Mouse (Mus musculus): ENCODE measurements around the gene St6gal1. TPM values are rescaled to one million over a fixed set of nuclear protein-coding genes. Genes with fewer than 3 reads are reported as not detected.

The St6gal1 gene
- polyA plus RNA-seq, 1 experiment from 2014 or later = 25.9 TPM

DNA sequence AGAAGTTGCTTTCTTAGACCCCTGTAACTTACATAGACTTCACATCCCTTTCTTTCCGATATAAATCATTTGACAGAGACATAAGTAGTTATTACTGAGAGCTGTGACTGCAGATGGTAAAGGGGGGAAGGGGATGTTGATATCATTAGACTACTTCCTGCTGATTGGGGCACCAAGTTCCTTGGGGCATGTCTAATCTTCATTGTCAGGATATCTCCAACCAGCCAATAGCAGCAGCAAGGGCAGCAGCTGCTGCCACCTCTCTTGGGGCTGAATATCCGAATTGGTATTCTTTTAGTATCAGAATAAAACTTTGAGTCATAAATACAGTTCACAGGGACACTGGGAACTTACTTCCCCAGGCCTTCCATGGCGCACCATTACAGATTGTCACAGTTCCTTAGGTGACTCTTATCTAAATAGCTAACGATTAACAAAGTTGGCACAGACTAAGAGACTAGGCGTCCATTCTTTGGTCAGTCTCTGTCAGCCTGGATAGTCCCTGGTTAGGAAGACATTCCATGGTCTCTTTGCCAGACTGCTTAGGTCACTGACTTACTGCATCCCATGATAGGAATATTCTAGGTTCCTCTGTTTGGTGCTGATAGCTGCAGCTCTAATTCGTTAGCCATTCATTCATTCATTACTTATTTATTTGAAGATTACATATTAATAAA, 109.5 kb downstream of the St6gal1 start:
- H3K36me3 ChIP-seq (ENCODE audit: insufficient read depth, low read length) = peaks cover 5% of the 10 kb centered on the region; the same call in 1 of the 2 replicates
- 76% methylated on average over 6 of the region's 6 CpGs for WGBS
- 0 out of 2 replicates have a peak, but pooled peaks have one; percentile 15 for ATAC-seq (ENCODE audit: low FRiP score, low TSS enrichment)
- peak overlapping the region; percentile 18; the same call in 1 of the 2 replicates for H3K27ac ChIP-seq (ENCODE audit: low read length)
- H3K27me3 ChIP-seq (ENCODE audit: insufficient read depth, low read length) = no peaks in the 10 kb centered on the region
- no peak overlapping the region for H3K9ac ChIP-seq (replicated peaks; ENCODE audit: low read length)
- 0 out of 2 replicates have a peak, but pooled peaks cover 5% of the 10 kb centered on the region for H3K9me3 ChIP-seq (ENCODE audit: low read length)
- H3K4me2 ChIP-seq (replicated peaks; ENCODE audit: low read depth, low read length) = no peak overlapping the region
- H3K4me1 ChIP-seq (ENCODE audit: insufficient read depth, low read length) = peaks cover 12% of the 10 kb centered on the region
- no peak overlapping the region for H3K4me3 ChIP-seq (ENCODE audit: low read length)

DNA sequence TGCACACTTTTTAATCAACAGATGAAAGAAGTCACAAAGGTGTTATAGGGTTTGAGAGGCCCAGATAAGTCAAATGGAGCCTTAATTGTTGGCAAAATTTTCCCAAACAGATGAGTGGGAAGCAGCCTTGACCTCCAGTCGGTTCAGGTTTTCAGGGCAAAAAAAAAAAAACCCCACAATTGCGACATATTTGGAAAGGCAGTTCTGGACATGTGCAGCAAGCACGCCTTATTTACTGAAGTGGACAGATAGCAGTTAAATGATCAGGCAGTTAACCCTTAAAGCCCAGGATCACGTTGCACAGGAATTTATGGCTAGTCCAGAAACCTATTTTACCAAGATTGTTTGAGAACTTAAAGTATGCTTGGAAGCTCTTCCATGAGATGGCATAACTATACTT, 112.8 kb downstream of the St6gal1 start:
- H3K27me3 ChIP-seq (ENCODE audit: insufficient read depth, low read length) = no peaks in the 10 kb centered on the region
- WGBS = 31% methylated on average over 4 of the region's 4 CpGs
- H3K4me1 ChIP-seq (ENCODE audit: insufficient read depth, low read length) = peaks cover 10% of the 10 kb centered on the region
- 0 out of 2 replicates have a peak, but pooled peaks cover 5% of the 10 kb centered on the region for H3K9me3 ChIP-seq (ENCODE audit: low read length)
- no peak overlapping the region for H3K9ac ChIP-seq (replicated peaks; ENCODE audit: low read length)
- no peak for ATAC-seq (ENCODE audit: low FRiP score, low TSS enrichment)
- H3K36me3 ChIP-seq (ENCODE audit: insufficient read depth, low read length) = peaks cover 18% of the 10 kb centered on the region; the same call in 1 of the 2 replicates
- H3K4me3 ChIP-seq (ENCODE audit: low read length) = no peak overlapping the region
- H3K4me2 ChIP-seq (replicated peaks; ENCODE audit: low read depth, low read length) = no peak overlapping the region
- no peak overlapping the region for H3K27ac ChIP-seq (ENCODE audit: low read length)

DNA sequence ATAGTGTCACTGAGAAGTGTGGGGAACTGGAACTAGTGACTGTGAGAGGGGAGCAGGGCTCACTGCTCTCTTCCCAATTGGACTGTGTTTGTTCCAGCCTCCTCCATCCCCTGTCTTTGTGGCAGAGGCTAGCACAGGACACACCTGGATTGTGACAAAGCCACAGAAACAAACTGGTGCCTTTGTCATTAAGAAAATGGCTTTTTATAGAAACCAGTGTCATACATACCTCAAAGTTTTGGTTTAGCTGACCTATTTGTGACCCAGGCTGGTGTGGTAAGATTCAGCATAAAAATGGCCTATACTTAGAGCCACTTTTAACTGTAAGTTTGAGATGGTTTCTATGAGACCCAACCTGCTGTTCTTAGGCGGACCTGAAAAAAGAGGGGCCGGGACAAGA, 116.7 kb downstream of the St6gal1 start:
- Histone ChIP-seq H3K4me3 (ENCODE audit: low read length) (no peak overlapping the region), H3K36me3 (ENCODE audit: insufficient read depth, low read length) (peaks cover 18% of the 10 kb centered on the region; the same call in 1 of the 2 replicates), H3K27me3 (ENCODE audit: insufficient read depth, low read length) (no peaks in the 10 kb centered on the region), H3K27ac (ENCODE audit: low read length) (no peak overlapping the region), H3K4me2 (replicated peaks; ENCODE audit: low read depth, low read length) (no peak overlapping the region), H3K4me1 (ENCODE audit: insufficient read depth, low read length) (no peaks in the 10 kb centered on the region), H3K9ac (replicated peaks; ENCODE audit: low read length) (no peak overlapping the region), H3K9me3 (ENCODE audit: low read length) (0 out of 2 replicates have a peak, but pooled peaks cover 5% of the 10 kb centered on the region)
- no peak for ATAC-seq (ENCODE audit: low FRiP score, low TSS enrichment)
- 98% methylated on average over 2 of the region's 2 CpGs for WGBS

DNA sequence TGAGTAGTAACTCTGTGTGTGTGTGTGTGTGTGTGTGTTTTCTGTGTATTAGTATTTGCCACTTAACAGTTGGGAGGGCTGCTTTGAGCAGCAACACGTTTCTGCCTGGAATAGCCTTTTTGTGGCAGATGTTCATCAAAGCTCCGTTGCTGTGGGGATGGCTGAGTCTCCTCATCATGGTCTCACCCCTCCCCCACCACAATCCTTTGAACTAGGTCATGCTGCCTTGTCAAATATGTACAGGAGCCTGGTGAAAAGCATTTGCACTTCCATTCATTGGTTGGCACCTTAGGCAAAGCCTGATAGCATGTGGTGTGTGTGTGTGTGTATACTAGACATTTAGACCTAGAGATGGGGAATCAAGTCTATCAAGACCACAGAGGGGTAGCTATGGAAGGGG, 126.3 kb downstream of the St6gal1 start:
- Histone ChIP-seq H3K4me2 (replicated peaks; ENCODE audit: low read depth, low read length) (no peak overlapping the region), H3K9me3 (ENCODE audit: low read length) (no peaks in the 10 kb centered on the region), H3K36me3 (ENCODE audit: insufficient read depth, low read length) (0 out of 2 replicates have a peak, but pooled peaks cover 5% of the 10 kb centered on the region), H3K27ac (ENCODE audit: low read length) (no peak overlapping the region), H3K4me1 (ENCODE audit: insufficient read depth, low read length) (0 out of 2 replicates have a peak, but pooled peaks cover 3% of the 10 kb centered on the region), H3K4me3 (ENCODE audit: low read length) (no peak overlapping the region), H3K9ac (replicated peaks; ENCODE audit: low read length) (no peak overlapping the region), H3K27me3 (ENCODE audit: insufficient read depth, low read length) (no peaks in the 10 kb centered on the region)
- no peak for ATAC-seq (ENCODE audit: low FRiP score, low TSS enrichment)
- whole genome bisulfite sequencing = 6% methylated on average over 2 of the region's 2 CpGs

DNA sequence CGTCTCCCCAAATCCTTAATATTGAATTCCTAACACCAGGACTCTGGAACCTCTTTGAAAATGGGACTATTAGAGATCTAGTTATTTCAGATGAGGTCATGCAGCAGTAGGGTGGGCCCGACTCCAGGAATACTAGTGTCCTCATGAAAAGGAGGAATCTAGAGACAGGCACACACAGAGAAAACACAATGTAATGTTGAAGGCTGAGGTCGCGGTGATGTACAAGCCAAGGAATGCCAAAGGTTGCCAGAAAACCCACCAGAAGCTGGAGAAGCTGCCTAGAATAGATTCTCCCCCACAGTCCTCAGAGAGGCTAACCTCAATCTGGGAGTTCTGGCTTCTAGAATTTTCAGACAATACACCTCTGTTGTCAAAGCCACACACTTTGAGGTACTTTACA, 136.5 kb downstream of the St6gal1 start:
- H3K4me2 ChIP-seq (replicated peaks; ENCODE audit: low read depth, low read length) = no peak overlapping the region
- no peaks in the 10 kb centered on the region for H3K4me1 ChIP-seq (ENCODE audit: insufficient read depth, low read length)
- no peak overlapping the region for H3K27ac ChIP-seq (ENCODE audit: low read length)
- peaks cover 14% of the 10 kb centered on the region for H3K36me3 ChIP-seq (ENCODE audit: insufficient read depth, low read length)
- H3K9me3 ChIP-seq (ENCODE audit: low read length) = no peaks in the 10 kb centered on the region
- no peak overlapping the region for H3K4me3 ChIP-seq (ENCODE audit: low read length)
- no peak overlapping the region for H3K9ac ChIP-seq (replicated peaks; ENCODE audit: low read length)
- no peak for ATAC-seq (ENCODE audit: low FRiP score, low TSS enrichment)
- WGBS = 88% methylated on average over 4 of the region's 4 CpGs
- no peaks in the 10 kb centered on the region for H3K27me3 ChIP-seq (ENCODE audit: insufficient read depth, low read length)

DNA sequence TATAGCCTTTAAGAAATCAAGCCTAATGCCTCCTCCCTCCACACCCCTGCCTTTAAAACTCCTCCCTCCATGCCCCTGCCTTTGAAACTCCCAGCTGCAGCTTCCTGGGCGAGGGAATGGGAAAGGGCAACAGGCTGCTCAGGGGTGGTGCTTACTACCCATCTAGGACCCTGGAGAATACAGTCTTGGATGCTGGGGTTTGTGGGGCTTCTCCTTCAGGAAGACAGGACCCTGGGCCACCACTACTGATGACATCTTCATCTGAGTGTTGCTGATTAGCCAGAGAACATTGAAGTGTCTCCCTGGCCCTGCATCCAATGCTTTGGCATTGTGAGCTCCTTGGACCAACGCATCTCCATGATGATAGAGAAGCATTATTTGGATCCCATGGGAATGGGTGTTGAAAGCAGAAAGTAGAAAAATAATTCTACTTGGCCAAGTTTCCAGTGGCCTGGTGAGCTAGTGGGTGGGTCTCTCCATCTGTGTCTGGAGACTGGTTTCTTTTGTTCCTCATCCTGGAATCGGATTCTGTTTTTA, 137.0 kb downstream of the St6gal1 start:
- ATAC-seq (ENCODE audit: low FRiP score, low TSS enrichment) = no peak
- WGBS = 74% methylated on average over 3 of the region's 3 CpGs
- H3K27me3 ChIP-seq (ENCODE audit: insufficient read depth, low read length) = no peaks in the 10 kb centered on the region

DNA sequence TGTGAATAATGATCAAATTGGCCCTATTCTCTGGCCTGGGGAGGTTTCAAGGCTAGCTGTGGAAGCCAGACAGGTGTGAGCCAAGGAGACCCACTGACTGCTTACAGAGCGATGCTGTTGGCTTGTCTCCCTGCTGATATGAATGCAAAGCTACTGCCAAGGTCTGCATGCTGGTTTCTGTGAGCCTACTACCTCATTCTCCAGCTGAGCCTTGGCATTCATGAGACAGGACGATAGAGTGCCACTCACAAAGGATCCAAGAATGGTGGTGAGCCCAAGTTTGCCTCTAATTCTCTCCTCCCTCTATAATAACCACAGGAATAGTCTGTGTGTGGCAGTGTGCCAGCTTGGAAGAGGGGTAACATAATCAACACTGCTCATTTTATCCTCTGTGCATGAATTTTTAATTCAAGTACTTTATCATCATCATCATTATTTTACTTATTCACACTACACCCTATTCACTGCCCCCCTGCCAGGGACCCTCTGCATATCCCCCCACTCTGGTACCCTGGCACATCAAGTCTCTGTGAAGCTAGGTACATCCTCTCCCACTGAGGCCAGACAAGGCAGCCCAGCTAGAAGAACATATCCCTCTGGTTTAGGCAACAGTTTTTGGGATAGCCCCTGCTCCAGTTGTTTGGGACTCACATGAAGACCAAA, 139.9 kb downstream of the St6gal1 start:
- no peak for ATAC-seq (ENCODE audit: low FRiP score, low TSS enrichment)
- H3K9me3 ChIP-seq (ENCODE audit: low read length) = no peaks in the 10 kb centered on the region
- WGBS = 89% methylated on average over 2 of the region's 2 CpGs
- no peak overlapping the region for H3K4me3 ChIP-seq (ENCODE audit: low read length)
- H3K27ac ChIP-seq (ENCODE audit: low read length) = no peak overlapping the region
- no peaks in the 10 kb centered on the region for H3K4me1 ChIP-seq (ENCODE audit: insufficient read depth, low read length)
- 0 out of 2 replicates have a peak, but pooled peaks cover 2% of the 10 kb centered on the region for H3K36me3 ChIP-seq (ENCODE audit: insufficient read depth, low read length)
- no peaks in the 10 kb centered on the region for H3K27me3 ChIP-seq (ENCODE audit: insufficient read depth, low read length)
- no peak overlapping the region for H3K4me2 ChIP-seq (replicated peaks; ENCODE audit: low read depth, low read length)
- no peak overlapping the region for H3K9ac ChIP-seq (replicated peaks; ENCODE audit: low read length)

More for the DNA sequence above, 137.0 kb downstream of the St6gal1 start:
- H3K9me3 ChIP-seq (ENCODE audit: low read length) = no peaks in the 10 kb centered on the region
- H3K4me2 ChIP-seq (replicated peaks; ENCODE audit: low read depth, low read length) = no peak overlapping the region
- no peak overlapping the region for H3K9ac ChIP-seq (replicated peaks; ENCODE audit: low read length)
- H3K4me3 ChIP-seq (ENCODE audit: low read length) = no peak overlapping the region
- no peaks in the 10 kb centered on the region for H3K4me1 ChIP-seq (ENCODE audit: insufficient read depth, low read length)
- no peak overlapping the region for H3K27ac ChIP-seq (ENCODE audit: low read length)
- H3K36me3 ChIP-seq (ENCODE audit: insufficient read depth, low read length) = peaks cover 10% of the 10 kb centered on the region

DNA sequence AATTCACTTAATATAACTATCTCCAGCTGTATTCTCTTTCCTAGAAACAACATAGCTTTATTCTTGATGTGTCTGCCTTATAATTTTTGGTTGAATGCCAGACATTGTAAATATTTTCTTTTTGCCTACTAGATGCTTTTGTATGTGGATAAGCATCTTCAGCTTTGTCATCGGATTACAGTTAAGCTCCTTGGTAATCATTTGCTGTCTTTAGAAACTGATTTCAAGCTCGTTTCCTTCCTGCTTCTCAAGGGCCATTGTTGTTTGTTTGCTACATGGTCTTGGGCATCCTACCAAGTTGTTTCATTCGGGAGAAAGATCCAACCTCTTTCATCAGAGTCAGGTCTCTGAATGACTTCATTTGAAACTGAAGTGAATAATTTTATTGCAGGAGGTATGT, 144.6 kb downstream of the St6gal1 start:
- H3K9me3 ChIP-seq (ENCODE audit: low read length) = no peaks in the 10 kb centered on the region
- H3K36me3 ChIP-seq (ENCODE audit: insufficient read depth, low read length) = no peaks in the 10 kb centered on the region
- WGBS = 66% methylated on average over 3 of the region's 3 CpGs
- no peak overlapping the region for H3K9ac ChIP-seq (replicated peaks; ENCODE audit: low read length)
- no peaks in the 10 kb centered on the region for H3K27me3 ChIP-seq (ENCODE audit: insufficient read depth, low read length)
- no peak for ATAC-seq (ENCODE audit: low FRiP score, low TSS enrichment)
- no peaks in the 10 kb centered on the region for H3K4me1 ChIP-seq (ENCODE audit: insufficient read depth, low read length)
- H3K4me2 ChIP-seq (replicated peaks; ENCODE audit: low read depth, low read length) = no peak overlapping the region
- H3K27ac ChIP-seq (ENCODE audit: low read length) = no peak overlapping the region
- H3K4me3 ChIP-seq (ENCODE audit: low read length) = no peak overlapping the region

DNA sequence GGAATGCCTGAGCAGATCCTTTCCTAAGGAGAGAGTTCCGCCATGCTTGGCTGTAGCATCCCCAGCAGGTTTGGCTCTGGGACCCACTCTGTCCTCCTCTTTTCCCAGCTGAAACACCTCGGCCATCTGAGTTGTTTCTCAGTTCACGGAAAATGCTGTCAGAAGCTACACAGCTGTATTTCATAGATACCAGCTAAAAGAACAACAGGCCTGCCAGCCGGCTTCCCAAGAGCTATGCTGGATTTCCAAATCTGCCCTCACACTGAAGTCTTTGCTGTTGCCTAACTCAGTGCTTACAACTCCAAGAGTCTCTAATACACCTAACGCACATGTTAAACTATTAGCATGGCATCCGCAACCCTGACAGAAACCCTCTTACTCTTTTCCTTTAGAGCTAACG, 146.2 kb downstream of the St6gal1 start:
- Histone ChIP-seq H3K4me2 (replicated peaks; ENCODE audit: low read depth, low read length) (no peak overlapping the region), H3K36me3 (ENCODE audit: insufficient read depth, low read length) (no peaks in the 10 kb centered on the region), H3K4me1 (ENCODE audit: insufficient read depth, low read length) (no peaks in the 10 kb centered on the region), H3K9ac (replicated peaks; ENCODE audit: low read length) (no peak overlapping the region), H3K27me3 (ENCODE audit: insufficient read depth, low read length) (no peaks in the 10 kb centered on the region), H3K4me3 (ENCODE audit: low read length) (no peak overlapping the region), H3K9me3 (ENCODE audit: low read length) (no peaks in the 10 kb centered on the region), H3K27ac (ENCODE audit: low read length) (no peak overlapping the region)
- WGBS = 84% methylated on average over 7 of the region's 7 CpGs
- ATAC-seq (ENCODE audit: low FRiP score, low TSS enrichment) = no peak

DNA sequence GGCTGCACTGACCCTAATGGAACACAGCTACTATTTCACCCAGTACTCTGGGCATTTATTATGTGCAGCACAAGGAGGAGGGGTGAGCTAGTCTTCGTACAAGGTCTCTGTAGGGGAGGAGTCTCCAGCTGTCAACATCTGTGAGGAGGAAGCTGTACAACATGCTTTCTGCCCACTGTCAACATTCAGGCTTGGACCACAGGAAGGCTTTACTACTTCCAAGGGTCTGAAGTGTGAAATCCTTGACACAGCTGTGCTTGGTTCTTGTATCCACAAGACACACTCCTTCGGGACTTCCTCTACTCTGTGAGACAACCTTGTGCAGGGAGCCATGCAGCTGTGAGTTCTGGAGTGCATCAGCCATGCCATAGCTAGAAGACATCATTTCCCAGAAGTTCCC, 147.8 kb downstream of the St6gal1 start:
- no peaks in the 10 kb centered on the region for H3K9me3 ChIP-seq (ENCODE audit: low read length)
- H3K4me1 ChIP-seq (ENCODE audit: insufficient read depth, low read length) = no peaks in the 10 kb centered on the region
- 65% methylated on average over 2 of the region's 2 CpGs for WGBS
- H3K27me3 ChIP-seq (ENCODE audit: insufficient read depth, low read length) = no peaks in the 10 kb centered on the region
- no peak overlapping the region for H3K9ac ChIP-seq (replicated peaks; ENCODE audit: low read length)
- no peak overlapping the region for H3K27ac ChIP-seq (ENCODE audit: low read length)
- H3K36me3 ChIP-seq (ENCODE audit: insufficient read depth, low read length) = no peaks in the 10 kb centered on the region
- H3K4me2 ChIP-seq (replicated peaks; ENCODE audit: low read depth, low read length) = no peak overlapping the region
- no peak overlapping the region for H3K4me3 ChIP-seq (ENCODE audit: low read length)
- no peak for ATAC-seq (ENCODE audit: low FRiP score, low TSS enrichment)
